Mouse (Mus musculus): Measurements from ENCODE around the gene Gm11992.

DNA sequence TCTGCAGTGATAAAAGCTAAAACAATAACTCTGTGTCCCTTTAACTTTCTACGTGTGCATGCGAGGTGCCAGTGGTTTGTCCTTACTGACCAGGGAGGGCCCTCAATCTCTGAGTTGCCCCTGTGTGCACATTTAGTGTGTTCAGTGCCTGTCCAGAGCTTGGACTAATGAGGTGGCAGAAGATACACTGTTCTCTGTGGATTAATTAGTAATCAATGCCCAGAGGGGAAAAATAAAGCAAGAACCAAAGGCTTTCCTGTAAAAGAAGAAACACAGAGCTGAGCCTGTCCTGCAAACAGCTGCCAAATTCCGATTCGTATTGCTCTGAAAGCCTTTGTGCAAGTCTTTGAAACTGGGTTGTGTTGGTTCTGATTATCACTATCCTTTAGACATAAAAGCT lies 1.8 kb downstream of the Gm11992 start:
- TF ChIP-seq CTCF (conservative IDR thresholded peaks at IDR 0.05; ENCODE audit: insufficient read depth, insufficient read length, low read depth, low read length), result no peak
- TF ChIP-seq POLR2A (IDR thresholded peaks at IDR 0.05; ENCODE audit: low read depth, low read length), result no peak

Data from kidney, adult 2 months (tissue).